Mouse (Mus musculus) thymus, postnatal 10 days (tissue): ENCODE measurements around the gene Zfp977.
"Not testable (repeated sequence)": the region's sequence is repeated elsewhere in the genome, so short reads cannot be mapped to it uniquely, and the experiment has no call there.

ENCODE experiments used
- DNase-seq, 2 experiments: peaks; one replicate each; pipeline ENCODE4 v3.0.0; 2021; ENCODE audit warnings: low spot score in 2 of 2

The Zfp977 gene

GRCm38 (mm10) chr7:42592413-42592812, at the start of gene Zfp977:
Gene Zfp977, minus strand, starts transcription at chr7:42592547.
- not testable (repeated sequence) for DNase-seq

DNA sequence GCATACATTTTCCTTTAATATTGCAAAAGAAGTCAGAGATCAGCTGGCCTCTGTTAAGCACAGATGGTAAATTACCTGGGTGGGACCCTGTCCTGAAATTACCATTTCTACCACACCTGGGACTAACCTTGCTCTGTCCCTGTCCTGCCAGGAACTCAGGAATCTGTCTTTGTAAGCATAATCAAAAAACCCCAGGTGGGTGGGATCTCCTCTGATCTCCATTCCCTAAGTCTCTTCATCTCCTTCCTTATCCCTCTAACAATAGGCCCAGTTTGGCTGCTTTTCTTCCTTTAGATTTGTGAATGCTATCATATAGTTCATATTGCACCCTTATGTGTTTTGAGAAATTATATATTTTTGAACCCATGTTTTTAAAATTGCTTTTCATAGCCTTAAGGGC, 38.7 kb upstream of the Zfp977 start:
- not testable (repeated sequence) for DNase-seq

- not testable (repeated sequence) for DNase-seq
These were observed 3.3 kb upstream of the Zfp977 start for GRCm38 (mm10) chr7:42595666-42596065.

GRCm38 (mm10) chr7:42591311-42591710, 1.0 kb downstream of the Zfp977 start:
- DNase-seq = not testable (repeated sequence)

DNA sequence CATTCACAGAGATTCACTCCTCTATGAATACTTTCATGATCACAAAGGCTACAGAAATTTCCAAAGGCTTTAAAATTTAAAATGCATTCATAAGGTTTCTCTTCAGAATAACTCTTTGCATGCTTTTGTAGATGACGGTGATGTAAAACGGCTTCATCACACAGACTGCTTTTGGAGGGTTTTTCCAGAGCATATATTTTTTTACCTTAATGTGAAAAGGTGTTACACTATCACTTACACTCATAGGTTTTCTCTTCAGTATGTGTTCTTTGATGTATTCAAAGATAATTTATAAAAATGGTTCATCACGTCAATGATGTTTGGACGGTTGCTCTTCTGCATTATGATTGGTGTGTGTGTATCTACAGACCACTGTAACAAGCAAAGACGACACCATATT, 13.9 kb downstream of the Zfp977 start, which contains the start of gene Gm21028:
TSS of gene Gm21028 (minus strand) at position 101 of the 400 bp plus-strand sequence.
- DNase-seq = no peak

- DNase-seq = no peak
These were observed 40.6 kb downstream of the Zfp977 start for GRCm38 (mm10) chr7:42551766-42552165.
